ENCODE assay signal across 8 mouse cellular contexts in the genomic region with DNA sequence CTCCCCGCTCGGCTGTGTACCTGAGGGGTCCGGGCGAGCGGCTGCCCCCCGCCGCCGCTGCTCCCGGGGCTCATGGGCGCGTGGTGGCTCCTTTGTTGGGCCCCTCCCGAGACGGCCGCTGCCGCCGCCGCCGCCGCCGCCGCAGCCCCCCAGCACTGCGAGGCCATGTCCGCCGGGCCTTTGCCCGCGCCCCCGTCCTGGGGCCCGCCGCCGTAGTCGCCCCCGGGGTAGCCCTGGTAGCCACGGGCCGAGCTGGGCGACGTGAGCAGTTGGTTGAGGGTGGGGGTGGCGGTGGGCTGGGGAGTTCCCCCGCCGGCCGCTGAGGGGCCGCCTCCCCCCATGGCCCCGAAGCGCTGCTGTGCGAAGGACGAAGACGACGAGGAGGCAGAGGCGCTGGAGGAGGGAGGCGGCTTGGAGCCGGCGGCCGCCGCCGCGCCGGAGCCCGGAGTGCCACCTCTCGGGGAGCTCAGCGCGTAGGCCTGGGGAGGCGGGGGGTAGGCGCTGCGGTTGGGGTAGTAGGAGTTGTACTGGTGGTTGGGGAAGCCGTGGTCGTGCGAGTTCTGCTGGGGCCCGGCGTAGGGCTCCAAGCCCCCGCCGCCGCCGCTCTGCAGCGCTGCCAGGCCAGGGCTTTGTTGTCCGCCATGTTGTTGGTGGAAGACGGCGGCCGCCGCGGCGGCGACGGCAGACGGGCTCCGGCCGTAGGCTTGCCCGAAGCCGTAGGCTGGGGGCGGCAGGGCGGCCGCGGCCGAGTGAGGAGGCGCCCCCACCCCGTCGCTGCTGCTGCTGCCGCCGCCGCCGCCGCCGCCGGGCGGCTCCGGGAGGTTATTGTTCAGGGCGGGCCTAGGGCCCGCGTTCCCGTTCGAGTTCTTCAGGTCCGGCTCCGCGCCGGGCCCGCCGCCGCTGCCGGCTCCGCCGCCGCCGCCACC. TPM values are rescaled to one million over a fixed set of nuclear protein-coding genes. Genes with fewer than 3 reads are reported as not detected.
DNase-seq lines count a peak whose midpoint lies in the region; ATAC-seq and TF ChIP-seq lines count a peak whose summit lies in the region.

No protein-coding gene starts in this region.

- no peak for TF ChIP-seq CTCF in liver, postnatal 0 days (IDR thresholded peaks at IDR 0.05; ENCODE audit: low read depth)

- peak overlapping the region; percentile 90 for H3K4me2 ChIP-seq in heart, embryonic 11.5 days
- peak overlapping the region; percentile 87 for H3K4me2 ChIP-seq in kidney, embryonic 16.5 days (replicated peaks; ENCODE audit: low read depth, low read length)
- peak overlapping the region; percentile 99 for H3K4me2 ChIP-seq in liver, postnatal 0 days (ENCODE audit: low read depth, low read length)

- TF ChIP-seq EP300 in liver, postnatal 0 days (IDR thresholded peaks at IDR 0.05; ENCODE audit: low read depth): no peak

- no peaks in the 10 kb centered on the region for H3K9me3 ChIP-seq in heart, embryonic 11.5 days (replicated peaks; ENCODE audit: control insufficient read depth, low read length)
- no peaks in the 10 kb centered on the region for H3K9me3 ChIP-seq in kidney, embryonic 16.5 days (ENCODE audit: low read length)
- H3K9me3 ChIP-seq in liver, postnatal 0 days (ENCODE audit: low read length): no peaks in the 10 kb centered on the region

- H3K36me3 ChIP-seq in heart, embryonic 11.5 days (ENCODE audit: control insufficient read depth, insufficient read depth, low read length): 0 out of 2 replicates have a peak, but pooled peaks cover 4% of the 10 kb centered on the region
- H3K36me3 ChIP-seq in kidney, embryonic 16.5 days (ENCODE audit: insufficient read depth, low read length): peaks cover 9% of the 10 kb centered on the region
- peaks cover 11% of the 10 kb centered on the region; the same call in 1 of the 2 replicates for H3K36me3 ChIP-seq in liver, postnatal 0 days (replicated peaks; ENCODE audit: insufficient read depth, low read length)

- ATAC-seq in heart, embryonic 11.5 days (replicated peaks; ENCODE audit: insufficient number of reproducible peaks, low FRiP score, low TSS enrichment): no peak
- no peak for ATAC-seq in kidney, embryonic 16.5 days (ENCODE audit: low FRiP score, low TSS enrichment)
- no peak for ATAC-seq in liver, postnatal 0 days

- peaks cover 42% of the 10 kb centered on the region for H3K4me1 ChIP-seq in heart, embryonic 11.5 days (ENCODE audit: control insufficient read depth, insufficient read depth, low read length)
- peaks cover 43% of the 10 kb centered on the region for H3K4me1 ChIP-seq in kidney, embryonic 16.5 days (ENCODE audit: insufficient read depth, low read length)
- H3K4me1 ChIP-seq in liver, postnatal 0 days (ENCODE audit: insufficient read depth): peaks cover 45% of the 10 kb centered on the region

- H3K27ac ChIP-seq in heart, embryonic 11.5 days (ENCODE audit: low read depth, low read length): peak overlapping the region; percentile 100
- H3K27ac ChIP-seq in kidney, embryonic 16.5 days (ENCODE audit: low read length): peak overlapping the region; percentile 100
- peak overlapping the region; percentile 100 for H3K27ac ChIP-seq in liver, postnatal 0 days (ENCODE audit: low read depth)

- no peaks in the 10 kb centered on the region for H3K27me3 ChIP-seq in heart, embryonic 11.5 days (ENCODE audit: control insufficient read depth, insufficient read depth, low read length)
- no peaks in the 10 kb centered on the region for H3K27me3 ChIP-seq in kidney, embryonic 16.5 days (ENCODE audit: insufficient read depth, low read length)
- H3K27me3 ChIP-seq in liver, postnatal 0 days (ENCODE audit: insufficient read depth, low read length): no peaks in the 10 kb centered on the region

- DNase-seq in 416B (ENCODE audit: low read depth): peak; percentile 49
- DNase-seq in NIH3T3 (ENCODE audit: low read depth): peak; percentile 51
- peak; percentile 34 to 49 for DNase-seq in cerebellum, postnatal 4 days (ENCODE audit: low spot score in 2 of 2)
- DNase-seq in liver, postnatal 0 days: peak; percentile 71
- DNase-seq in retina, embryonic 14.5 days (ENCODE audit: low spot score): peak; percentile 55
- DNase-seq in thymus, postnatal 36 days: peak; percentile 62 to 75

- H3K9ac ChIP-seq in heart, embryonic 11.5 days (ENCODE audit: low read depth, low read length): peak overlapping the region; percentile 96
- H3K9ac ChIP-seq in kidney, embryonic 16.5 days (replicated peaks; ENCODE audit: low read length): peak overlapping the region; percentile 100
- peak overlapping the region; percentile 100 for H3K9ac ChIP-seq in liver, postnatal 0 days (replicated peaks)

- peak overlapping the region; percentile 99 for H3K4me3 ChIP-seq in heart, embryonic 11.5 days (ENCODE audit: low read depth, low read length)
- peak overlapping the region; percentile 100 for H3K4me3 ChIP-seq in kidney, embryonic 16.5 days (ENCODE audit: low read length)
- peak overlapping the region; percentile 97 for H3K4me3 ChIP-seq in liver, postnatal 0 days (ENCODE audit: low read depth, low read length)

- under 1% methylated on average over 107 of the region's 121 CpGs for WGBS in heart, embryonic 11.5 days (ENCODE audit: insufficient replicate concordance)
- under 1% methylated on average over 69 of the region's 121 CpGs for WGBS in kidney, embryonic 16.5 days
- WGBS in liver, postnatal 0 days (ENCODE audit: insufficient replicate concordance): 1% methylated on average over 32 of the region's 121 CpGs

RNA-seq across cellular contexts. Expression of gene Arid1a, which starts 3.9 kb away (rescaled TPM):
- polyA plus RNA-seq in heart, embryonic 11.5 days (2014; fragmentation: Nextera tagmentation; extraction: Ambion mirVana): 26.7 and 34.2 TPM in 2 replicates
- polyA plus RNA-seq in kidney, embryonic 16.5 days (2015; fragmentation: Nextera tagmentation; extraction: Ambion mirVana): 30.5 and 35.0 TPM in 2 replicates
- polyA plus RNA-seq in liver, postnatal 0 days (2015; fragmentation: Nextera tagmentation; extraction: Ambion mirVana): 6.1 and 6.2 TPM in 2 replicates
